Mouse (Mus musculus) hindbrain, embryonic 12.5 days (tissue): ENCODE data around the gene Oasl1. TPM values are rescaled to one million over a fixed set of nuclear protein-coding genes. Genes with fewer than 3 reads are reported as not detected.
"Not testable (repeated sequence)": the region's sequence is repeated elsewhere in the genome, so short reads cannot be mapped to it uniquely, and the experiment has no call there.

ENCODE experiments used
- ATAC-seq: fragments of 200-750 bp; cut with Nextera tagmentation; 2 replicates; pipeline ENCODE4 v1.8.0; 2017; ENCODE audit warnings: moderate TSS enrichment; ENCODE audit not compliant: low FRiP score
- H3K27ac ChIP-seq: fragments of 300-500 bp; sonication (generic); 2 replicates; pipeline ENCODE4 v1.5.1; 2016; ENCODE audit warnings: mild to moderate bottlenecking
- H3K27me3 ChIP-seq: fragments of 300-500 bp; sonication (generic); 2 replicates; pipeline ENCODE4 v1.6.1; 2016; ENCODE audit warnings: mild to moderate bottlenecking
- H3K36me3 ChIP-seq: fragments of 300-500 bp; sonication (generic); 2 replicates; pipeline ENCODE4 v1.6.1; 2016; ENCODE audit warnings: mild to moderate bottlenecking
- H3K4me1 ChIP-seq: fragments of 300-500 bp; sonication (generic); 2 replicates; pipeline ENCODE4 v1.6.1; 2016
- H3K4me2 ChIP-seq: fragments of 300-500 bp; sonication (generic); replicated peaks from 2 replicates; pipeline ENCODE4 v1.6.1; 2016; ENCODE audit warnings: mild to moderate bottlenecking
- H3K4me3 ChIP-seq: fragments of 300-500 bp; sonication (generic); 2 replicates; pipeline ENCODE4 v1.5.1; 2016; ENCODE audit warnings: mild to moderate bottlenecking
- H3K9ac ChIP-seq: fragments of 300-500 bp; sonication (generic); 2 replicates; pipeline ENCODE4 v1.6.1; 2016; ENCODE audit warnings: mild to moderate bottlenecking, moderate library complexity
- H3K9me3 ChIP-seq: fragments of 300-500 bp; sonication (generic); replicated peaks from 2 replicates; pipeline ENCODE4 v1.6.1; 2016; ENCODE audit warnings: mild to moderate bottlenecking
- WGBS: fragments of 180-500 bp; shearing (Covaris S2); methylation state at CpG from one replicate; pipeline ENCODE4 v1.1.7; 2016; 5-methylcytosine and 5-hydroxymethylcytosine counted together
- polyA plus RNA-seq: library from polyadenylated mRNA; unstranded; fragments of >200 nt; fragmentation: Nextera tagmentation; extraction: Ambion mirVana; gene quantifications from 2 replicates; pipeline ENCODE4 v1.2.1, GENCODE M21; 2016

Gene Oasl1
- 0.13 and 0.17 TPM in 2 replicates for polyA plus RNA-seq

DNA sequence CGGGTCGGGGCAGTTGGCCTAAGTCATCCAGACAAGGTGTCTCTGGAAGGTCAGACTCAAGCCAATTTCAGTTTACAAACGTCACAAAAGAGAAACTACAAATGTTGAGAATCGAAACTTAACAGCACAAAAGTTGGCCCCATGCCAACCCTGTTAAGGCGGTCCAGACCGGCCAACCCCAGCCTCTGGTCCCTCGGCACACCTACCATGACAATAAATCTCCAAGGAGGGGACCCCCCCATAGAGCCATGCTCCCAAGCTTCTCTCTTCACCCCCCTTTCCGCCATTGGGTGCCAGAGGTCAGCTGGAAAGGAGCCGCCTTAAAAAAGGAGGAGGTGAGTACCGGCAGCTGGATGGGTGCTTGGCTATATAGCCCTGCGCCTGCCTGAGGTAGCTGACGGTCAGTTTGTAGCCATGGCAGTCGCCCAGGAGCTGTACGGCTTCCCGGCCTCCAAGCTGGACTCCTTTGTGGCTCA is at the start of gene Oasl1:
Gene Oasl1 (plus strand): TSS at position 243 of the 476 bp plus-strand sequence.
- Histone ChIP-seq H3K27me3 (no peaks in the 10 kb centered on the region), H3K4me3 (no peak within 1 kb of the TSS), H3K9ac (no peak within 1 kb of the TSS), H3K27ac (no peak within 1 kb of the TSS), H3K36me3 (no peaks in the 10 kb centered on the region), H3K4me2 (peak within 1 kb of the TSS; percentile 18), H3K9me3 (no peaks in the 10 kb centered on the region), H3K4me1 (0 out of 2 replicates have a peak, but pooled peaks cover 5% of the 10 kb centered on the region)
- 59% methylated on average over 15 of the region's 15 CpGs for WGBS
- ATAC-seq, result no peak

DNA sequence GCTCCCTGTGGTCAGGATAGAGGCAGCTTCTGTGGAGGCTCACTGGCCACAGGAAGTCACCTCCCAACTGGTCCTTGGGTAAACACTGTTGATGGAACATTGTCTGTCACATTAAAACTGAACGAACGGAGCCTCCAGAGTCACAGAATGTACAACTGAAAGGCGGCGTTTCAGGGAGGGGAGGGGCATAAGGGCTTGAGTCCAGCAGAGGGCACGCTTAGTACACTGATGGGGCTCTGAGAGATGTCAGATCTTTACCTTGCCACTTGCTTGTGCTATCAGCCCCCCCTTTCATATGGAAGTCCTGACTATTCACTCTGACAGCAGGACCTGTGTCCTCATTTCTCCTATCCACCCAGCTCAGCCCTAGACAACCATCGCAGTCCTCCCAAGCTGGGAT is 47.2 kb upstream of the Oasl1 start:
- no peak overlapping the region for H3K27ac ChIP-seq
- ATAC-seq, result no peak
- no peak overlapping the region for H3K4me2 ChIP-seq
- WGBS, result 54% methylated on average over 6 of the region's 6 CpGs
- no peaks in the 10 kb centered on the region; the same call in 1 of the 2 replicates for H3K27me3 ChIP-seq
- H3K9ac ChIP-seq, result no peak overlapping the region
- H3K9me3 ChIP-seq, result no peaks in the 10 kb centered on the region
- H3K36me3 ChIP-seq, result no peaks in the 10 kb centered on the region
- H3K4me1 ChIP-seq, result peaks cover 11% of the 10 kb centered on the region
- H3K4me3 ChIP-seq, result no peak overlapping the region

DNA sequence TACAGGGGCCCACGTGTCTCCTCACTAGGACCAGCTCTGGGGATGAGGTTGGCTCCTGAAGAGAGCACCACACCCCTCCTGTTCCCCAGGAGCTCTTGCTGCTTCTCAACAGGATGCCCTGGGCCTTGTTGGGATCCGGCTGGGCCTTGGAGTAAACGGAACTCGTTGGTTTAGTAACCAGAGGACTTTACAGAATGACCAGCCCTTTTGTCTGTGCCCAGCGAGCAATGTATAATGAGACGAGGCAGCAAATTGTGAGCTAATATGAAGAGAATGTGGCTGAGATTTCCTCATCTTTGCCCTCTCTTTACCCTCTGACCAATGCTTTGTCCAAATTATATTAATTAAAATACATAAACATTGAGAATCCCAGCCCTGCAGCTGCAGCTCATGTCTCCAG is 46.7 kb upstream of the Oasl1 start:
- H3K9ac ChIP-seq, result no peak overlapping the region
- peaks cover 11% of the 10 kb centered on the region for H3K4me1 ChIP-seq
- WGBS, result 21% methylated on average over 6 of the region's 6 CpGs

DNA sequence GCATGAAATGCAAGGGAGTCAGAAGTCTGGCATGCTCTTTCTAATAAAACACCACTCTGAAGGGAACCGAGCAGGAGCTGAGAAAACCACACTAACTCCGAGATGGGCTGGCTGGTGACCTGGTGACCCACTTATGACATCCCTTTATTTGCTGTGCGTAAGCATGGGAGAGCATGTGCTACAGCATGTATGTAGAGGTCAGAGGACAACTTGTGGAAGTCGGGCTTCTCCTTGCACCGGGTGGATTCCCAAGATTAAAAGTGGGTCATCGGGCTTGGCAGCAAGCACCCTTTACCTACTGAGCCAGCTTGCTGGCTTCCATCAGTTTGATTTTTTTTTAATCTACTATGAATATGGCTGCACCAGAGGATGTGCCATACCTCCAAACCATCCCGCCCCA is 45.6 kb upstream of the Oasl1 start:
- no peak overlapping the region for H3K27ac ChIP-seq
- H3K4me1 ChIP-seq, result peaks cover 11% of the 10 kb centered on the region
- H3K4me2 ChIP-seq, result no peak overlapping the region
- H3K4me3 ChIP-seq, result no peak overlapping the region
- H3K27me3 ChIP-seq, result no peaks in the 10 kb centered on the region; the same call in 1 of the 2 replicates
- H3K36me3 ChIP-seq, result no peaks in the 10 kb centered on the region
- no peaks in the 10 kb centered on the region for H3K9me3 ChIP-seq
- ATAC-seq, result no peak
- WGBS, result 65% methylated on average over 7 of the region's 7 CpGs
- no peak overlapping the region for H3K9ac ChIP-seq

More for the DNA sequence above, 46.7 kb upstream of the Oasl1 start:
- no peaks in the 10 kb centered on the region for H3K9me3 ChIP-seq
- no peaks in the 10 kb centered on the region; the same call in 1 of the 2 replicates for H3K27me3 ChIP-seq
- H3K4me2 ChIP-seq, result no peak overlapping the region
- H3K4me3 ChIP-seq, result no peak overlapping the region
- H3K27ac ChIP-seq, result no peak overlapping the region
- ATAC-seq, result no peak
- H3K36me3 ChIP-seq, result no peaks in the 10 kb centered on the region

DNA sequence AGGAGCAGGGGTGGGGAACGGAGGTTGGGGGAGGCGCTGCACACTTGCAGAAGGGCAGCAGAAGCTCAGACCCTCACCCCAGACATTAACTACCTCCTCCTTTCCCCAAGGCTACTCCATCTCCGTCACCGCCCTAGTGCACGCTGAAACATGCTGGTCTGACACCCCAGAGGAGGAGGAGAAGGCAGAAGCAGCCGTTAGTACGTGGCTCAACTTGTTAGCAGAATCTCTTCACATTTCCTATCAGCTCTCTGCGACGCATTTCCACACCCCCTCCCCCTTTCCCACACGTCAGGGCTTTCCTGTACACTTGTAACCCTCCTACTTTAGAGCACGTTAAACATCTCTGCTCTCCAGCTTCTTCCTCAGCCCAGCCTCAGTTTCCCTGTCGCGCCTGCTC is 43.6 kb upstream of the Oasl1 start:
- Histone ChIP-seq H3K27ac (no peak overlapping the region), H3K9ac (no peak overlapping the region), H3K36me3 (no peaks in the 10 kb centered on the region), H3K4me1 (peaks cover 11% of the 10 kb centered on the region), H3K4me3 (no peak overlapping the region), H3K4me2 (no peak overlapping the region), H3K9me3 (no peaks in the 10 kb centered on the region), H3K27me3 (no peaks in the 10 kb centered on the region; the same call in 1 of the 2 replicates)
- no peak for ATAC-seq
- 76% methylated on average over 13 of the region's 13 CpGs for WGBS

DNA sequence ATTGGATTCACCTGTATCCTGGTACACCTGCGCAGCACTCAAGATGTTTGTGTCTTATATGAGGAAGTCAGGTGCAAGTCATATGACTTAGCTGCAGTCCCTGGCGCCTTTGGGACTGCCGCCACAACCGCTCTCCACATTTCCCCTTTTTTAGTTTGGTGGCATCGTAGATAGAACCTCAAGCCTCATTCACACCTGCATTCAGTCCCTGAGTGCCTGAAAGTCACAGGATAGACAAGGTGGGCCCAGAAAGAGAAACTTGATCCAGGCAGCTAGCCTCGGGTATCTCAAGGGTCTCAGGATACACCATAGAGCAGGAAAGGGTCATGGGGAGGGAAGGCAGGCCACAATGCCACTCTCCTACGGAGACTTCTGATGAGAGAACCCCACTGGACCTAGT is 40.7 kb upstream of the Oasl1 start:
- not testable (repeated sequence) for H3K36me3 ChIP-seq, H3K4me1 ChIP-seq, H3K27ac ChIP-seq, H3K9me3 ChIP-seq, H3K4me2 ChIP-seq, ATAC-seq, H3K4me3 ChIP-seq, H3K27me3 ChIP-seq, H3K9ac ChIP-seq
- WGBS, result 86% methylated on average over 6 of the region's 7 CpGs

DNA sequence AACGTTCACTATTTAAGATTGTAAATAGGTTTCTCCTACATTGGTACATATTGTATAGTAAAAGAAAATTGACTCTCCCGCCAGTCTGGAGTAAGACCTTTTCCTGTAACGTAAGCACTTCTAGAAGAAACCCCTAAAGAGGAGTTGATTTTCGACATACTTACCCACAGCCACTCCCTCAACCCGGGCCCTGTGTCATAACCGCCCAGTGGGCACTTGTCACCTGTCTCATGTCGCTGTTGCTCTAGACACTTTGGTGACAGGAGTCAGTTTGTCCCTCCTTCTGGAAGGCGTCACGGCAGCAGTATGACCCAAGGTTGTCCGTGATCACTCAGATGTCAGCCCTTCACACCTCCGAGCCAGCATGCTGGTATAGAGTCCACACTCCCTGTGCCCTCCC is 40.0 kb upstream of the Oasl1 start:
- no peak overlapping the region for H3K9ac ChIP-seq
- no peak overlapping the region for H3K4me3 ChIP-seq
- ATAC-seq, result no peak
- H3K9me3 ChIP-seq, result no peaks in the 10 kb centered on the region
- no peak overlapping the region for H3K27ac ChIP-seq
- H3K27me3 ChIP-seq, result no peaks in the 10 kb centered on the region
- no peaks in the 10 kb centered on the region; the same call in 1 of the 2 replicates for H3K4me1 ChIP-seq
- H3K4me2 ChIP-seq, result no peak overlapping the region
- WGBS, result 93% methylated on average over 11 of the region's 11 CpGs
- H3K36me3 ChIP-seq, result no peaks in the 10 kb centered on the region

DNA sequence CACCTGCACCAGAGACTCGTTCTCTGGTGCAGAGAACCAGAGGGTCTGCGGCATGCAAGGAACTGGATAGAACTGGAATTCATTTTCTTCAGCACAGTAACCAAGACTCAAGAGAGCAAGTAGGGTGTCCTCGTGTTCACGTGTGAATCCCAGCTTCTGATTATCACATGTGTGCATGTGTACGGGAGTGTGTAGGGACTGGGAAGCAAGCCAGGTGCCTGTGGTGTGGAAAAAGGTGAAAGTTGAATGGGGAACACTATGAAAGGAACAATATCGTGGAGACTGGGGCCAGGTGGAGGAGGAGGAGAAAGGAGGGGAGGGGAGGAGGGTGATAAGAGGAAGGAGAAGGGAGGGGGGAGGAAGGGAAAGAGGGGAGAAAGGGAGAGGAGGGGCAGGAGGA is 36.2 kb upstream of the Oasl1 start:
- H3K4me1 ChIP-seq, result no peaks in the 10 kb centered on the region
- H3K9me3 ChIP-seq, result no peaks in the 10 kb centered on the region
- no peak for ATAC-seq
- H3K4me2 ChIP-seq, result no peak overlapping the region
- H3K27ac ChIP-seq, result no peak overlapping the region
- WGBS, result 87% methylated on average over 6 of the region's 6 CpGs
- no peaks in the 10 kb centered on the region for H3K36me3 ChIP-seq
- H3K9ac ChIP-seq, result no peak overlapping the region
- no peak overlapping the region for H3K4me3 ChIP-seq
- H3K27me3 ChIP-seq, result no peaks in the 10 kb centered on the region

DNA sequence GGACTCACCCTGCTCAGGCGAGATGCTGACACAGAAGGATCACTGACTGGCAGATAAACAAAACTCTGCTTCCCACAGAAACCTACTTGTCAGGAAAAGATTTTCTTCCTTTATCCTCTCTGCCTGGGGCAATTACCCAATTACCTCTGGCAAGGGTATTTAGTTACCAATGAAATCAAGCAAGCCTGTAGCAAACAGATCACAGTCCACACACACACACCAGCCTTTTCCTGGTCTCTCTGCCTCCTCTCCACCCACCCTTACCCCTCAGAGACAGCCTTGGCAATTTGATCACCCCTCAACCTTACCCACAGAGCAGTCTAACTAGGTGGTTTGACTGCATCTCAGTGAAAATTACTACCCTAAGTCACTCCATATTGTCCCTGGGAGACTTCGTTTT is 34.0 kb upstream of the Oasl1 start:
- no peaks in the 10 kb centered on the region for H3K27me3 ChIP-seq
- no peak for ATAC-seq
- 83% methylated on average over 2 of the region's 2 CpGs for WGBS

DNA sequence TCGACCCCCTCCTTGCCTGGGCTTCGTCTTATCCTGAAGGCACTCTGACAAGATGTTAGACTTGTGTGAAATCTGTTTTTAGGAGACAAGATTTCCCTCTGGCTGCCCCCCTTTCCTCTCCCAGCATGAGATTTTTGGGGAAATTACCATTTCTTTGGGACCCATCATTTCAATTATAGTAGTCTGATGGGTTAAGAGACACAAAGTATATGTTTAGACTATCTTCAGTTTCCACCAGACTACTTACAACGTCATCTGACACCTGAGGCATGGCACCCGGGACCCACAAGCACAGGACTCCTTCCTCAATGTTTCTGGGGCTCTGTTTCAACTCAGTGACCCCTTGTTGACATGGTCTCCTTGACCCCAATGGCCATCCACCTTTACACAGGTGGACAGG is 27.5 kb upstream of the Oasl1 start:
- Histone ChIP-seq H3K36me3 (no peaks in the 10 kb centered on the region), H3K27ac (no peak overlapping the region), H3K9ac (no peak overlapping the region), H3K4me2 (no peak overlapping the region), H3K4me1 (peaks cover 6% of the 10 kb centered on the region; the same call in 1 of the 2 replicates), H3K27me3 (no peaks in the 10 kb centered on the region), H3K9me3 (no peaks in the 10 kb centered on the region), H3K4me3 (no peak overlapping the region)
- WGBS, result 82% methylated on average over 4 of the region's 4 CpGs
- no peak for ATAC-seq

More for the DNA sequence above, 34.0 kb upstream of the Oasl1 start:
- Histone ChIP-seq H3K9ac (no peak overlapping the region), H3K27ac (no peak overlapping the region), H3K4me1 (no peaks in the 10 kb centered on the region), H3K36me3 (no peaks in the 10 kb centered on the region), H3K9me3 (no peaks in the 10 kb centered on the region), H3K4me3 (no peak overlapping the region), H3K4me2 (no peak overlapping the region)

DNA sequence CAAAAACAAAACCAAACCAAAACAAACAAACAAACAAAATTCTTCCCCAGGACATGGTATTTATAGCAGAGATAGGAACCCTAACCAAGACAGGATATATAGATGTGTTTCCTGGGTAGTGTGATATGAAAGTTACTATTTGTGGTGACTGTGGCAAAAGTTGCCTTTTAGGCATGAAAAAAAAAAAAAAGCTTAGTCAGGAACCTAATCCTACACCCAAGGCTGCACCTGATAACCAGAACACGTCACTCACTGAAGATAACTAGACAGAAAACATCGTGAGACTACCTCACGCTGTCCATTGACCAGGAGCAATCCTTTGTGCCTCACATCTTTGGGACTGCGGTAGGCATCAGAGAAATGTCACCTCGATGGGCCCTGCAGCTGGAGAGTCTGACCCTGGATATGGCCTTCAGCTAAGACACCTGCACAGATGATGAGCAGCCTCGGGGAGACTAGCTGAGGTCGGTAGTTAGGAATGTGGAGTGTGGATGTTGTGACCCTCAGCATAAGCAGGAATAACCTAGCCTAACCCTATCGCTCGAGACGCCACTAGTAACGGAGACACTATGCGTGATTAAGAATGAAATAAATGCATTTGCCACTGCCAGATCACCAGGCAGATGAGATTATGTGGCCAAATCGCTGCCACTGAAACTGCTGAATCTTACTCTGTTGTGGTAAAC is 26.2 kb upstream of the Oasl1 start, which contains the start of gene Oasl2:
Gene Oasl2 (plus strand): TSS at position 249 of the 686 bp plus-strand sequence.
- H3K9ac ChIP-seq, result no peak within 1 kb of the TSS
- H3K27me3 ChIP-seq, result no peaks in the 10 kb centered on the region
- 71% methylated on average over 13 of the region's 13 CpGs for WGBS
- ATAC-seq, result no peak
- no peaks in the 10 kb centered on the region for H3K9me3 ChIP-seq
- no peaks in the 10 kb centered on the region for H3K36me3 ChIP-seq
- no peak within 1 kb of the TSS for H3K27ac ChIP-seq
- H3K4me2 ChIP-seq, result 0 out of 2 replicates have a peak within 1 kb of the TSS, but pooled peaks have one; percentile 5
- no peak within 1 kb of the TSS for H3K4me3 ChIP-seq
- H3K4me1 ChIP-seq, result peaks cover 6% of the 10 kb centered on the region; the same call in 1 of the 2 replicates

DNA sequence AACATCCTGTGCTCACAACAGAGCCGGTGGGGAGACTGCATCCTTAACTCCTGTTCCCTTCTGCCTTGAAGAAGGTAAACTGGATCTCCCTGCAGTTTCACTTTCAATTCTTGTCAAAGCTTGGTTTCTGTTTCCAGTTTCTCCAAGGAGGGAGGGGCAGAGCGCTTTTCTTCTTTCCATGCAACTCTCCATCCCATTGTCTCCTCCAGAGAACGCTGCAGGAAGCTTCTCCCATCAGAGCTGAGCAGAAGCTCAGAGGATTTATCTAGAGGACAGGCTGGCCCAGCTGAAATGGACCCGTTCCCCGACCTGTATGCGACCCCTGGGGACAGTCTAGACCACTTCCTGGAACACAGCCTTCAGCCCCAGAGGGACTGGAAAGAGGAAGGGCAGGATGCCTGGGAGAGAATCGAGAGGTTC is 25.7 kb upstream of the Oasl1 start:
- 12% methylated on average over 7 of the region's 7 CpGs for WGBS
- Histone ChIP-seq H3K4me3 (no peak overlapping the region), H3K9me3 (no peaks in the 10 kb centered on the region), H3K4me1 (peaks cover 6% of the 10 kb centered on the region; the same call in 1 of the 2 replicates), H3K4me2 (0 out of 2 replicates have a peak overlapping the region, but pooled peaks have one; percentile 5), H3K27ac (no peak overlapping the region), H3K36me3 (no peaks in the 10 kb centered on the region), H3K27me3 (no peaks in the 10 kb centered on the region), H3K9ac (no peak overlapping the region)
- ATAC-seq, result no peak

DNA sequence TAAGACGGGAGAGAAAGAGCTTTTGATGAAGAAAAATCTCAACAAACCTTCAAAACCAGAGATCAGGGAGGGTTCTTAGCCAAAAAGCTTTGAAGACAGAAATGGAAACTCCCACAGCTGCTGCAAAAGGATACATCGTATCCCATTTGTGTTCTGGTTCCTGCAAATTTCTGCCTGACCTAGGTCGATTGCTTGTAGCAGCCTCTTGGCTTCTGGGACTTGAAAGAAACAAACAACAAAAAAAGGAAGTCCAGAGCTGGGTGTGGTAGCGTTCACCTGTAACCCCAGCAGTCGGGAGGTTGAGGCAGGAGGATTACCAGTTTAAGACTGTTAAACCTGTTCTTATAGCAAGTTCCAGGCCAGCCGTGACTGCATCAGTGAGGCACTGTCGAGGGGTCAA is 24.2 kb upstream of the Oasl1 start:
- Histone ChIP-seq H3K4me3 (no peak overlapping the region), H3K27me3 (no peaks in the 10 kb centered on the region), H3K9ac (no peak overlapping the region), H3K9me3 (no peaks in the 10 kb centered on the region), H3K36me3 (no peaks in the 10 kb centered on the region), H3K27ac (no peak overlapping the region), H3K4me2 (no peak overlapping the region), H3K4me1 (peaks cover 6% of the 10 kb centered on the region; the same call in 1 of the 2 replicates)
- 87% methylated on average over 7 of the region's 7 CpGs for WGBS
- no peak for ATAC-seq
